In genomic region chr6:115692963-115693730, GRCm38 (mm10) we compare ENCODE assay signal across 10 mouse cellular contexts. TPM values are rescaled to one million over a fixed set of nuclear protein-coding genes. Genes with fewer than 3 reads are reported as not detected.
A peak's percentile ranks its signal among the peaks of the same experiment; 100 is the strongest.
DNase-seq lines count a peak whose midpoint lies in the region; ATAC-seq lines count a peak whose summit lies in the region.
"Had no signal": no experiment of that assay in that cellular context is flagged by ENCODE, and none has a peak within 500 bp of the region (broad histone marks: within the 10 kb centered on the region; RNA-seq: fewer than 3 reads in every experiment).

No protein-coding gene starts in this region.

- H3K4me3 ChIP-seq in liver, embryonic 11.5 days (ENCODE audit: low read depth, low read length) = no peak overlapping the region
- H3K4me3 ChIP-seq in embryonic facial prominence, embryonic 11.5 days (ENCODE audit: low read depth, low read length) = no peak overlapping the region
- H3K4me3 ChIP-seq: embryonic facial prominence, embryonic 15.5 days; liver, embryonic 13.5 days had no signal

- no peak overlapping the region for H3K4me2 ChIP-seq in liver, embryonic 11.5 days
- no peak overlapping the region for H3K4me2 ChIP-seq in embryonic facial prominence, embryonic 11.5 days (ENCODE audit: low read depth, low read length)
- H3K4me2 ChIP-seq: embryonic facial prominence, embryonic 15.5 days; liver, embryonic 13.5 days had no signal

- peak; percentile 25 to 48 for DNase-seq in cerebellum, postnatal 10 days
- DNase-seq in cerebellum, adult 8-10 months = no peak
- peak; percentile 38 for DNase-seq in liver
- no peak for DNase-seq in liver, embryonic 11.5 days (ENCODE audit: low spot score)
- peak; percentile 24 for DNase-seq in embryonic facial prominence, embryonic 11.5 days (ENCODE audit: low spot score)
- peak; percentile 24 for DNase-seq in retina, postnatal 1 day
- DNase-seq in cerebellum, adult 11 months = no peak
- no peak for DNase-seq in layer of hippocampus, postnatal 25 days (ENCODE audit: extremely low spot score in 1 of 2, low spot score in 1 of 2)
- DNase-seq: liver, embryonic 13.5 days had no signal

- no peaks in the 10 kb centered on the region; the same call in 1 of the 2 replicates for H3K4me1 ChIP-seq in liver, embryonic 11.5 days (replicated peaks; ENCODE audit: control insufficient read depth, insufficient read depth, low read length)
- H3K4me1 ChIP-seq in embryonic facial prominence, embryonic 11.5 days (ENCODE audit: control insufficient read depth, insufficient read depth, low read length) = no peaks in the 10 kb centered on the region

- no peak overlapping the region for H3K27ac ChIP-seq in liver, embryonic 11.5 days (ENCODE audit: low read depth, low read length)
- no peak overlapping the region for H3K27ac ChIP-seq in embryonic facial prominence, embryonic 11.5 days (replicated peaks; ENCODE audit: low read depth, low read length)
- H3K27ac ChIP-seq: liver, embryonic 13.5 days had no signal

- no peaks in the 10 kb centered on the region for H3K9me3 ChIP-seq in liver, embryonic 11.5 days (ENCODE audit: control insufficient read depth, low read length)
- H3K9me3 ChIP-seq in embryonic facial prominence, embryonic 11.5 days (replicated peaks; ENCODE audit: control insufficient read depth, low read length) = no peaks in the 10 kb centered on the region; the same call in 1 of the 2 replicates
- H3K9me3 ChIP-seq: embryonic facial prominence, embryonic 15.5 days; liver, embryonic 13.5 days had no signal

- WGBS in liver, embryonic 11.5 days = 61% methylated on average over 5 of the region's 5 CpGs
- 70% methylated on average over 5 of the region's 5 CpGs for WGBS in embryonic facial prominence, embryonic 11.5 days

- no peak overlapping the region for H3K9ac ChIP-seq in liver, embryonic 11.5 days (ENCODE audit: low read depth, low read length)
- no peak overlapping the region for H3K9ac ChIP-seq in embryonic facial prominence, embryonic 11.5 days (replicated peaks; ENCODE audit: low read length)
- H3K9ac ChIP-seq: embryonic facial prominence, embryonic 15.5 days; liver, embryonic 13.5 days had no signal

- ATAC-seq in liver, embryonic 11.5 days (replicated peaks; ENCODE audit: low FRiP score) = no peak
- ATAC-seq in embryonic facial prominence, embryonic 11.5 days (replicated peaks; ENCODE audit: insufficient number of reproducible peaks, low FRiP score, low TSS enrichment, low read depth) = no peak

- H3K36me3 ChIP-seq in liver, embryonic 11.5 days (ENCODE audit: control insufficient read depth, insufficient read depth, low read length) = no peaks in the 10 kb centered on the region
- no peaks in the 10 kb centered on the region for H3K36me3 ChIP-seq in embryonic facial prominence, embryonic 11.5 days (replicated peaks; ENCODE audit: control insufficient read depth, insufficient read depth, low read depth, low read length)
- H3K36me3 ChIP-seq: embryonic facial prominence, embryonic 15.5 days; liver, embryonic 13.5 days had no signal

- no peaks in the 10 kb centered on the region for H3K27me3 ChIP-seq in liver, embryonic 11.5 days (replicated peaks; ENCODE audit: control insufficient read depth, insufficient read depth, low read length)
- no peaks in the 10 kb centered on the region for H3K27me3 ChIP-seq in embryonic facial prominence, embryonic 11.5 days (ENCODE audit: control insufficient read depth, insufficient read depth, low read length)
- H3K27me3 ChIP-seq: embryonic facial prominence, embryonic 15.5 days; liver, embryonic 13.5 days had no signal

RNA-seq across cellular contexts. Expression of gene Raf1, which starts 16.7 kb away (rescaled TPM):
- polyA plus RNA-seq in liver, embryonic 11.5 days (2014; fragmentation: Nextera tagmentation; extraction: Ambion mirVana) = 70.1 and 70.7 TPM in 2 replicates
- polyA plus RNA-seq in embryonic facial prominence, embryonic 11.5 days (2014; fragmentation: Nextera tagmentation; extraction: Ambion mirVana) = 124 and 131 TPM in 2 replicates
- total RNA-seq in layer of hippocampus, postnatal 25 days (2021) = 100 to 1,000 TPM in 1 of 2 experiments, 10 to 100 TPM in 1; 83.6 to 106 TPM

Comparison
In these comparisons a context has a peak if more than half of its experiments do, and no peak if none do; other contexts are left out.
1. DNase-seq: peak in cerebellum, postnatal 10 days (2 of 2), liver (single experiment), embryonic facial prominence, embryonic 11.5 days (single experiment) and retina, postnatal 1 day (single experiment); none in cerebellum, adult 8-10 months (single experiment), liver, embryonic 11.5 days (single experiment), cerebellum, adult 11 months (single experiment) and layer of hippocampus, postnatal 25 days (0 of 2).